Mouse (Mus musculus): ENCODE data around the gene Rilp. TPM values are rescaled to one million over a fixed set of nuclear protein-coding genes. Genes with fewer than 3 reads are reported as not detected.

The Rilp gene
- total and polyA plus RNA-seq, 3 experiments: 0.18 to 1.1 (median 0.49) TPM

DNA sequence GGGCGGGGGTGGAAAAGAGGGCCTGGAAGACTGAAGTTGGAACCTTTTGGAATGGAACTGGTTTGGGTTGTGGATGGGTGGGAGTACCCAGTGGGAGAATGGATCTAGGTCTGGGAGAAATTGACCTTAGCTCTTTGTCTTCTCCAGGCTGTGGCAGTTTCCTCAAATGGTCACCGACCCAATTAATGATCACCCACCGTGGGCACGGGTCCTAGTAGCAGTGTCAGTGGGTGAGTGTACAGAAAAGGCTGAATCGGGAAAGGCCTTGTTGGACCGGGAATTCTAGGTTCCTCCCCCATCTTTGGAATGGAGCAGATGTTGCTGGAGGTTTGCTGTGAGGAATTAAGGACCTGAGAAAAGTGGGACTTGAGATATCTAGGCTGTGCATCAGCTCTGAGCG lies 41.5 kb upstream of the Rilp start:
- Histone ChIP-seq H3K36me3 (replicated peaks) (peaks cover 25% of the 10 kb centered on the region), H3K4me3 (ENCODE audit: low read depth, low read length) (no peak overlapping the region), H3K9me3 (replicated peaks) (peaks cover 3% of the 10 kb centered on the region; the same call in 1 of the 2 replicates), H3K27me3 (ENCODE audit: insufficient read depth, low read length) (peaks cover 12% of the 10 kb centered on the region; the same call in 1 of the 2 replicates), H3K4me1 (ENCODE audit: insufficient read depth, low read depth, low read length) (peaks cover 27% of the 10 kb centered on the region)
- TF ChIP-seq GATA2 (IDR thresholded peaks at IDR 0.05; ENCODE audit: borderline replicate concordance, low read depth, low read length) (no peak), TAL1 (conservative IDR thresholded peaks at IDR 0.05; ENCODE audit: low read depth, low read length) (no peak), CTCF (IDR thresholded peaks at IDR 0.05; ENCODE audit: low read depth, low read length) (no peak), GATA1 (IDR thresholded peaks at IDR 0.05; ENCODE audit: borderline replicate concordance, low read length) (no peak), POLR2AphosphoS5 (IDR thresholded peaks at IDR 0.05; ENCODE audit: insufficient replicate concordance, low read depth, low read length) (no peak)
- DNase-seq (ENCODE audit: low spot score) (no peak), ATAC-seq (ENCODE audit: extremely low read depth, insufficient number of reproducible peaks, low FRiP score, poor library complexity, severe bottlenecking) (no peak)

DNA sequence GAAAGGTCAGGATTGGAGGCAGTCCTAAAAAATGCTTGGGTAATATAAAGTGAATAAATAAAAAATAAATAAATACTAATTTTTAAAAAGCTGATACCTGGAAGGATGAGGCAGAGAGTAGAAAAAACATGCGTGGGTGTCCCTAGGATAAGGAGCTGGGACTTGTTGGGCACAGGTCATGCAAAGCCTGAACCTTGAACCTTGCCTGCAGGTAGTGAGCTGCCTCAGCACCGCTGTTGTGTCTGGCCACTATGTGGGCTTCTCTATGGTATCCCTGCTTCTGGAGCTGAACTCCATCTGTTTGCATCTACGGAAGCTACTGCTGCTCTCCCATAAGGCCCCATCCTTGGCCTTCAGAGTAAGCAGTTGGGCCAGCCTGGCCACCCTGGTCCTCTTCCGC lies 40.6 kb upstream of the Rilp start:
- TF ChIP-seq POLR2AphosphoS5 (IDR thresholded peaks at IDR 0.05; ENCODE audit: insufficient replicate concordance, low read depth, low read length) (no peak), TAL1 (conservative IDR thresholded peaks at IDR 0.05; ENCODE audit: low read depth, low read length) (no peak), GATA1 (IDR thresholded peaks at IDR 0.05; ENCODE audit: borderline replicate concordance, low read length) (no peak)
- Histone ChIP-seq H3K4me1 (ENCODE audit: insufficient read depth, low read depth, low read length) (peaks cover 21% of the 10 kb centered on the region), H3K4me3 (ENCODE audit: low read depth, low read length) (no peak overlapping the region), H3K36me3 (replicated peaks) (peaks cover 20% of the 10 kb centered on the region), H3K9me3 (replicated peaks) (peaks cover 3% of the 10 kb centered on the region; the same call in 1 of the 2 replicates), H3K27me3 (ENCODE audit: insufficient read depth, low read length) (peaks cover 13% of the 10 kb centered on the region; the same call in 1 of the 2 replicates)
- ATAC-seq (ENCODE audit: extremely low read depth, insufficient number of reproducible peaks, low FRiP score, poor library complexity, severe bottlenecking) (no peak), DNase-seq (ENCODE audit: low spot score) (no peak)

DNA sequence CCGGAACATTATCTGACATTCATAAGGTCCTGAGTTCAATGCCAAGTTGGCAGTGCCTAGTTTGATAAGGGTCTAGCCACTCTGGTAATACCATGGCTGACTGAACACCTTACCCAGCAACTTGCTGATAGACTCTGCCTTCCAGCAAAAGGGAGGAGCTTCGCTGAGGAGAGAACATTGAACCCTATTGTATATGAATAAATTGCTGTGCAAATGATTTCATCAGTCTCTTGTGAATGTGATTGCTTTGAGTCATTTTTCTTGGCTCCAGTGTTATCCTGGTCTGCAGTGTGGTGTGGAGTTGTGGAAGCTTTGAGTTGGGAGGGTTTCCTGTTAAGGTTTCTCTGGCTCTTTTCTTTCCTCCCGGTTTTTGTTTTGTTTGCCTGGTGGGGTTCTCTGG lies 39.2 kb upstream of the Rilp start:
- H3K4me1 ChIP-seq (ENCODE audit: insufficient read depth, low read depth, low read length): peaks cover 13% of the 10 kb centered on the region
- no peak for TF ChIP-seq GATA1 (IDR thresholded peaks at IDR 0.05; ENCODE audit: borderline replicate concordance, low read length)
- TF ChIP-seq TAL1 (conservative IDR thresholded peaks at IDR 0.05; ENCODE audit: low read depth, low read length): no peak
- no peak for TF ChIP-seq CTCF (IDR thresholded peaks at IDR 0.05; ENCODE audit: low read depth, low read length)
- TF ChIP-seq GATA2 (IDR thresholded peaks at IDR 0.05; ENCODE audit: borderline replicate concordance, low read depth, low read length): no peak
- no peak for TF ChIP-seq POLR2AphosphoS5 (IDR thresholded peaks at IDR 0.05; ENCODE audit: insufficient replicate concordance, low read depth, low read length)
- H3K9me3 ChIP-seq (replicated peaks): peaks cover 3% of the 10 kb centered on the region; the same call in 1 of the 2 replicates
- no peak overlapping the region for H3K4me3 ChIP-seq (ENCODE audit: low read depth, low read length)
- peaks cover 15% of the 10 kb centered on the region; the same call in 1 of the 2 replicates for H3K27me3 ChIP-seq (ENCODE audit: insufficient read depth, low read length)
- ATAC-seq (ENCODE audit: extremely low read depth, insufficient number of reproducible peaks, low FRiP score, poor library complexity, severe bottlenecking): no peak
- no peak for DNase-seq (ENCODE audit: low spot score)
- peaks cover 6% of the 10 kb centered on the region for H3K36me3 ChIP-seq (replicated peaks)

DNA sequence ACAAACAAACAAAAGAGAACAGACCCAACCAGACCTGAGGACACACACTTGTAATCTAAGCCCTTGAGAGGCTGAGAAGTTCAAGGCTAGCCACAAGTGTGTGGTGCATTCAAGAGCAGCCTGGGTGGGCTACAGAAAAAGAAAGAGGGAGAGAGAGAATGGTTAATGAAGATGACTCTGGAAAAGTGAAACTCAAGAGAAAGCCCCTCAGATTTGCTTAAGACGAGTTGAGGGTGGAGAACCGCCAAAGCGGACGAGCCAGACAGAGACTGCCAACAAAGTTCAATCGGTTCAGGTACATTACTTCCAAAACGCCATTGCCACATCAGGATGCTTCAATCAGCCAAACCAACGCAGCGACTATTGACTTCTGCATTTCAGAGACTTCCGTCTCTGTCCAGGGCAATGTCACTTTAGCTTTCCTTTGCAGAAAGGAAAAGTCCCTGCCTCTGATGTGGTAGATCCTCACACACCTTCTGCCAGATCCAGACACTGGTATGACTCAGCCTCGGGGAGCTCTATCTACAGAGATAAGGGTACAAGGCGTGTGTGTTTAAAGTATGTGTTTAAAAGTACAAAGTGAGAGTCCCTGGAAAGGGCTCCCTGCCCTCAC lies 37.3 kb upstream of the Rilp start:
- TF ChIP-seq POLR2AphosphoS5 (IDR thresholded peaks at IDR 0.05; ENCODE audit: insufficient replicate concordance, low read depth, low read length) (no peak), CTCF (IDR thresholded peaks at IDR 0.05; ENCODE audit: low read depth, low read length) (no peak), GATA2 (IDR thresholded peaks at IDR 0.05; ENCODE audit: borderline replicate concordance, low read depth, low read length) (no peak), TAL1 (conservative IDR thresholded peaks at IDR 0.05; ENCODE audit: low read depth, low read length) (no peak), GATA1 (IDR thresholded peaks at IDR 0.05; ENCODE audit: borderline replicate concordance, low read length) (no peak)
- DNase-seq (ENCODE audit: low spot score): no peak
- Histone ChIP-seq H3K27me3 (ENCODE audit: insufficient read depth, low read length) (peaks cover 21% of the 10 kb centered on the region), H3K9me3 (replicated peaks) (no peaks in the 10 kb centered on the region), H3K4me1 (ENCODE audit: insufficient read depth, low read depth, low read length) (peaks cover 13% of the 10 kb centered on the region), H3K4me3 (ENCODE audit: low read depth, low read length) (no peak overlapping the region), H3K36me3 (replicated peaks) (no peaks in the 10 kb centered on the region)
- ATAC-seq (ENCODE audit: extremely low read depth, insufficient number of reproducible peaks, low FRiP score, poor library complexity, severe bottlenecking): no peak

DNA sequence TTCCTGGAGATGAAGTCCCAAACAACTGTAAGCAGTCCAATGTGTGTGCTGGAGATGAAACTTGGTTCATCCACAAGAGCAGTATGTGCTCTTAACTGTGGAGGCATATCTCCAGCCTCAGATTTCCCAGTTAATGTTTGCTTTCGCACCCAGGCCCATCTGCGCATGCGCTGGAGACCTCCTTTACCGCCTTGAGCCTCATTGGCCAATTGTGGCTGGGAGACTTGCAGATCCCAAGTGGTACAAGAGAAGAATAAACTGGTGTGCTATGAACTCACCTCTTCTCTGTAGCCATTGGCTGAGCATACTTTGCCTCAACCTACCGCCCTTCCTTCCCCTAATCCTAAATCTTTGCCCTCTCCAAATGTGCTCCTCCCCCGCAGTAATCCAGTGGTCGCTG lies 36.5 kb upstream of the Rilp start:
- no peak for DNase-seq (ENCODE audit: low spot score)
- peaks cover 13% of the 10 kb centered on the region for H3K4me1 ChIP-seq (ENCODE audit: insufficient read depth, low read depth, low read length)
- no peak for TF ChIP-seq GATA1 (IDR thresholded peaks at IDR 0.05; ENCODE audit: borderline replicate concordance, low read length)
- no peak for TF ChIP-seq POLR2AphosphoS5 (IDR thresholded peaks at IDR 0.05; ENCODE audit: insufficient replicate concordance, low read depth, low read length)
- TF ChIP-seq TAL1 (conservative IDR thresholded peaks at IDR 0.05; ENCODE audit: low read depth, low read length): no peak
- TF ChIP-seq CTCF (IDR thresholded peaks at IDR 0.05; ENCODE audit: low read depth, low read length): no peak
- no peak for TF ChIP-seq GATA2 (IDR thresholded peaks at IDR 0.05; ENCODE audit: borderline replicate concordance, low read depth, low read length)
- H3K27me3 ChIP-seq (ENCODE audit: insufficient read depth, low read length): peaks cover 17% of the 10 kb centered on the region
- no peak for ATAC-seq (ENCODE audit: extremely low read depth, insufficient number of reproducible peaks, low FRiP score, poor library complexity, severe bottlenecking)
- H3K4me3 ChIP-seq (ENCODE audit: low read depth, low read length): no peak overlapping the region
- no peaks in the 10 kb centered on the region for H3K36me3 ChIP-seq (replicated peaks)
- H3K9me3 ChIP-seq (replicated peaks): no peaks in the 10 kb centered on the region

DNA sequence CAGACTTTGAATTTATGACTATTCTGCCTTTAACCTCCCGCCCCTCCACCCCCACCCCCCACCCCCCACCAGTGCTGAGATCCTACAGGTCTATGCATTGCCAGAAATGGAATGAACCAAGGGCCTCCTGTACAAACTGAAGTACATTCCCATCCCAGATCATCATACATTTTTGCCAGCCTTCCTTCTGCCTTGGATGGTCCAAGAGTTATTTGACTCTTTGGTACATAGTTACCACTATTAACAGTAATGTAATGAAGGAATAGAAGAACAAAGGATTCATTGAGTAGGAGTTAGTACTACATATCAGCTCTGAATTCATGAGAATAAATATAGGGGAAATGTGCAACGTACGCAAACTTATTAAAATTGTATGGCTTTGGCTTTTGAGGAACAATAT lies 23.7 kb upstream of the Rilp start:
- Histone ChIP-seq H3K27me3 (ENCODE audit: insufficient read depth, low read length) (no peaks in the 10 kb centered on the region), H3K4me3 (ENCODE audit: low read depth, low read length) (peak overlapping the region; percentile 91; the same call in 1 of the 2 replicates), H3K36me3 (replicated peaks) (peaks cover 36% of the 10 kb centered on the region), H3K4me1 (ENCODE audit: insufficient read depth, low read depth, low read length) (peaks cover 31% of the 10 kb centered on the region), H3K9me3 (replicated peaks) (no peaks in the 10 kb centered on the region)
- no peak for TF ChIP-seq TAL1 (conservative IDR thresholded peaks at IDR 0.05; ENCODE audit: low read depth, low read length)
- TF ChIP-seq CTCF (IDR thresholded peaks at IDR 0.05; ENCODE audit: low read depth, low read length): no peak
- no peak for TF ChIP-seq GATA1 (IDR thresholded peaks at IDR 0.05; ENCODE audit: borderline replicate concordance, low read length)
- no peak for TF ChIP-seq POLR2AphosphoS5 (IDR thresholded peaks at IDR 0.05; ENCODE audit: insufficient replicate concordance, low read depth, low read length)
- no peak for TF ChIP-seq GATA2 (IDR thresholded peaks at IDR 0.05; ENCODE audit: borderline replicate concordance, low read depth, low read length)
- DNase-seq (ENCODE audit: low spot score) (no peak), ATAC-seq (ENCODE audit: extremely low read depth, insufficient number of reproducible peaks, low FRiP score, poor library complexity, severe bottlenecking) (no peak)

Measured in G1E (cell line).